Mouse (Mus musculus) embryonic facial prominence, embryonic 11.5 days (tissue): Measurements from ENCODE around the gene Ccdc34. TPM values are rescaled to one million over a fixed set of nuclear protein-coding genes. Genes with fewer than 3 reads are reported as not detected.
"Not testable (repeated sequence)": the region's sequence is repeated elsewhere in the genome, so short reads cannot be mapped to it uniquely, and the experiment has no call there.

Experiments
- ATAC-seq: fragments of 200-750 bp; cut with Nextera tagmentation; replicated peaks from 2 replicates; pipeline ENCODE4 v1.8.0; 2017; ENCODE audit warnings: low read depth; ENCODE audit not compliant: insufficient number of reproducible peaks, low FRiP score, low TSS enrichment
- DNase-seq: peaks from one replicate; pipeline ENCODE4 v3.0.0-alpha.2; 2015; ENCODE audit warnings: low spot score
- H3K27ac ChIP-seq: fragments of 300-500 bp; sonication (generic); replicated peaks from 2 replicates; pipeline ENCODE4 v1.5.1; 2014; ENCODE audit warnings: mild to moderate bottlenecking, low read depth, low read length, control low read depth
- H3K27me3 ChIP-seq: fragments of 300-500 bp; sonication (generic); 2 replicates; pipeline ENCODE4 v1.6.1; 2014; ENCODE audit warnings: mild to moderate bottlenecking, low read length, moderate library complexity, mixed read lengths; ENCODE audit not compliant: control insufficient read depth, insufficient read depth
- H3K36me3 ChIP-seq: fragments of 300-500 bp; sonication (generic); replicated peaks from 2 replicates; pipeline ENCODE4 v1.6.1; 2014; ENCODE audit warnings: low read depth, mild to moderate bottlenecking, low read length, moderate library complexity, mixed read lengths; ENCODE audit not compliant: control insufficient read depth, insufficient read depth
- H3K4me1 ChIP-seq: fragments of 300-500 bp; sonication (generic); 2 replicates; pipeline ENCODE4 v1.6.1; 2014; ENCODE audit warnings: low read length, mixed read lengths; ENCODE audit not compliant: control insufficient read depth, insufficient read depth
- H3K4me2 ChIP-seq: fragments of 300-500 bp; sonication (generic); 2 replicates; pipeline ENCODE4 v1.6.1; 2014; ENCODE audit warnings: low read depth, mild to moderate bottlenecking, control low read depth, low read length, moderate library complexity
- H3K4me3 ChIP-seq: fragments of 300-500 bp; sonication (generic); 2 replicates; pipeline ENCODE4 v1.5.1; 2014; ENCODE audit warnings: low read depth, low read length, control low read depth
- H3K9ac ChIP-seq: fragments of 300-500 bp; sonication (generic); replicated peaks from 2 replicates; pipeline ENCODE4 v1.6.1; 2014; ENCODE audit warnings: mild to moderate bottlenecking, control low read depth, low read length
- H3K9me3 ChIP-seq: fragments of 300-500 bp; sonication (generic); replicated peaks from 2 replicates; pipeline ENCODE4 v1.6.1; 2016; ENCODE audit warnings: mild to moderate bottlenecking, low read length, inconsistent platforms, mixed read lengths; ENCODE audit not compliant: control insufficient read depth
- WGBS: fragments of 180-500 bp; shearing (Covaris S2); extraction: QIAGEN DNeasy Blood & Tissue Kit; methylation state at CpG from one replicate; pipeline ENCODE4 v1.1.7; 2014; 5-methylcytosine and 5-hydroxymethylcytosine counted together
- polyA plus RNA-seq: library from polyadenylated mRNA; unstranded; fragments of >200 nt; fragmentation: Nextera tagmentation; extraction: Ambion mirVana; gene quantifications from 2 replicates; pipeline ENCODE4 v1.2.1, GENCODE M21; 2014

Ccdc34 gene
- polyA plus RNA-seq, 1 experiment from 2014 or later, result 66.1 TPM

DNA sequence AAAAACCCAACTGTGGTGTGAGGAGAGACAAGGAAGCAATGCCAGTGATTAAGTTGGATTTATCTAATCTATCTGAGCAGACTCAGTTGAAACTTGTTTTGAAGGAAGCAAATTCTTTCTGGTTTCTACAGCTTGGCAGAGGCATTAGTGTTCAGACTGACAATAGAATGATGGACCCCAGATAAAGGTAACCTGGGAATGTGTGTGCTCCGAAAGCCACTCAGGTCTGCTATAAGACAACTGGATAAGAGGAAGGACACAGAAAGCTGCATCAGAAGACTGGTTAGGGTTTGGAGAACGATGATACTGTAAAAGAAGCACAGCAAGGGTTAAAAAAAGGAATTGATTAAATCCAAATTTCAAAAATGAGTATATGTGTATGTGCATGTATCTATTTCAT is 111.8 kb downstream of the Ccdc34 start:
- Histone ChIP-seq H3K4me3 (no peak overlapping the region), H3K36me3 (no peaks in the 10 kb centered on the region), H3K9ac (no peak overlapping the region), H3K4me1 (no peaks in the 10 kb centered on the region), H3K9me3 (no peaks in the 10 kb centered on the region), H3K4me2 (no peak overlapping the region), H3K27me3 (no peaks in the 10 kb centered on the region), H3K27ac (no peak overlapping the region)
- ATAC-seq (no peak), DNase-seq (no peak)
- WGBS, result 90% methylated on average over 2 of the region's 2 CpGs

DNA sequence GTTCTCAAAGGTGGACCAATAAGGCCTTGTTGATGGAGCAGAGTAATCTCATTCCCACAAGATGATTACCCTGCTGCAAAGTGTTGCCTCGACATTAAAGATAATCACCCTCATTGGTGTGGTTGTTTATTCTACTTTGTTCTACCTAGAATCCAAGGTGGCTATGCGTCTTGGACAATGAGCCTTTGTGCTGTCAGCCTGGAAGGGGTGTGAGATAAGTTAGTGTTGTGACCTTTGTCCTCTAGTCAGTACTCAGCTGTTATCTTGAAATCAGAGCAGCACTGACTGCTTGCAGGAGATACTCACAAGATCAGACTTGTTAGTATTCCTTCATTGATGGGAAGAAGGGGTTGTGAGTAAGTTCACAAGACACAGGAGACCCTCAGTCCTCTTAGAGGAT is 114.0 kb downstream of the Ccdc34 start:
- no peak for DNase-seq
- Histone ChIP-seq H3K4me1 (no peaks in the 10 kb centered on the region), H3K36me3 (no peaks in the 10 kb centered on the region), H3K27ac (no peak overlapping the region), H3K4me3 (no peak overlapping the region), H3K9ac (no peak overlapping the region), H3K9me3 (no peaks in the 10 kb centered on the region), H3K27me3 (no peaks in the 10 kb centered on the region), H3K4me2 (no peak overlapping the region)
- WGBS, result 28% methylated on average over 2 of the region's 2 CpGs
- ATAC-seq, result no peak

DNA sequence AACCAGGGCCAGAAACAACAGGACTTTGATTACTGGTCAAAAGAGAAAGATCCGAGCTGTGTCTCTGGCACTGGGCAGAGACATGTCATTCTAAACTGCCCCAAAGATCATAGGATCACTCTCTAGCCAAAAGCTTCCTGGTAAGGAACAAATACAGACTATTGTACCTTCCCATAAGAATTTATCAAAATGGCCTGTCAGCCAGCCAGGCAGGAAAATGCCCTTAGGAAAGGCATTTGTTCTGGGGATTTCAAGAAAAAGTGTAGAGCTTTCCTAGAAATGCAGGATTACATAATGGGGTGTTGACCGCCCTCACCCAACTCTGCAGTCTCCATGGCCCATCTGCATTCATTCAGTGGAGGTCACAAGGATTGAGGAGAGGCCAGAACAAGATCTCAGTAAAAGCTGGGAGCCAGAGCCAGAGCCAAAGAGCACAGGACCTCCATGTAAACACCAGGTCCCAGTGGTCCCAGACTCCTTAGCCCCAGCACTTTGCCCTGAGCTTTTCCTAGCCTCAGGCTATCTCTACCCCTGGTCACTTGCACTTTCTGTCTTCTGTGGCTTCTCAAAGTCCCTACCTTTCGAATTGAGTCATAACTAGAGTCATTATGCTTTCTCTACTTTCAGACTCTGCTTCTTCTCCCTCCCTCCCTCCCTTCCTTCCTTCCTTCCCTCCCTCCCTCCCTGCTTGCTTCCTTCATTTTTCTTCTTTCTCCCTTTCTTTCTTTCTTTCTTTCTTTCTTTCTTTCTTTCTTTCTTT is 115.9 kb downstream of the Ccdc34 start:
- no peak overlapping the region for H3K9ac ChIP-seq
- H3K4me1 ChIP-seq, result no peaks in the 10 kb centered on the region
- no peaks in the 10 kb centered on the region for H3K27me3 ChIP-seq
- H3K27ac ChIP-seq, result no peak overlapping the region
- H3K36me3 ChIP-seq, result no peaks in the 10 kb centered on the region
- no peaks in the 10 kb centered on the region for H3K9me3 ChIP-seq
- WGBS, result 70% methylated on average over 3 of the region's 3 CpGs
- no peak for DNase-seq
- H3K4me3 ChIP-seq, result no peak overlapping the region
- no peak for ATAC-seq
- H3K4me2 ChIP-seq, result no peak overlapping the region

DNA sequence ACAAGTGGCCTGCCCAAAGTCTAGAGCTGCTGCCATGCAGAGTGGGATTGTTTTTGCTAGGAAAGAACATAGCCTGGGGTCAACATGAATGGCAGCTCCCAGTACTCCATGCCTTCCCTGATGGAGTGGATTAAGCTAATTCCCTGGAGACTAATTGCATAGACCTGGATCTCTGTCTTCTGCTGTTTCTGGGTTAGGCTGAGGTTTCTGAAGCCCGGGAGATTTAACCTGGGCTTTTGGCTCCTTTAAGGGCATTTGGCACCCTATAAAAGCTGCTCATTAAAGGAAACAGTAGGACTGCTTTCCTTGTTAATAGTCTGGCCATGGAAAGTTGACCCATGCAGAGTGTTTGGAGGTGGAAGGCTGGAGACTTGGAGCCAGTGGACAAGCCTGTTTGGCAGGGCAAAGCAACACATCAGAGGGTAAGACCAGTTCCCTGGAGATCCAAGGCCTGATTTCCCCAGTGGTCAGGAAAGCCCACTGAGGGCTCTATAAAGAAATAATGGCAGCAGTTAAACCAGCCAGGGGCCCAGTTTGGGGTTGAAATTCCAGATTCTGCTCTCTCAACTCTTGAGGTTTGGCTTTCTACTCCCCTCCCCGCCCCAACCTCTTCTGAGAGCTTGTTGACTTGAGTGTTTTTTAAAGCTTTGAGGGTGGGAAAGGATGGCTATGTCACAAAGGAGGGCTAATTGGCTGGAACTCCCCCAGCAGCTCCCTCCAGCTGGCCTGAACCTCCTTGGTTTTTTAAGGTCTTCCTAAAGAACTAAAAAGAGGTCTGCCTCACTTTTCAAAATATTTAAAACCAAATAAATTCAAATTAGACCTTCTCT is 117.4 kb downstream of the Ccdc34 start:
- WGBS, result 36% methylated on average over 2 of the region's 2 CpGs
- no peak overlapping the region for H3K9ac ChIP-seq
- no peaks in the 10 kb centered on the region for H3K9me3 ChIP-seq
- ATAC-seq (no peak), DNase-seq (no peak)
- H3K27ac ChIP-seq, result no peak overlapping the region
- H3K4me3 ChIP-seq, result no peak overlapping the region
- H3K4me1 ChIP-seq, result no peaks in the 10 kb centered on the region
- no peaks in the 10 kb centered on the region for H3K36me3 ChIP-seq
- no peaks in the 10 kb centered on the region for H3K27me3 ChIP-seq
- H3K4me2 ChIP-seq, result no peak overlapping the region

DNA sequence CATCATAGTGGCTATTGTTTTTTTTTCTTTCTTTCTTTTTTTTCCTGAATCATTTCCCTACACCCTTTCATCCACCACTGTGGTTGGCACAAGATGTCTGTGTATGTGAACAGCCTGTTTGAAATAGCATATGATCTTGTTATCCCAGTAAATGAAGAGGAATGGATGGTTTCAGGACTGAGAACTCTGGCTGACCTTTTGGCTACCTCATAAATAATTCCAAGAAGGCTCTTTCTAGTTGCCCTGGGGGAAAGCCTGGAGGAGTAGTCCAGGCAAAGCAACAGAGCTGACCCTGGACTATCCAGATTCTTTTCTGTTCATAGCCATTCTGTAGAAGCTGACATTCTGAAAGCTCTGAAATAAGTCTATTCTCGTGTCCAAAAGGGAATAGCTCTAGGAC is 119.7 kb downstream of the Ccdc34 start:
- ATAC-seq (no peak), DNase-seq (no peak)
- no peak overlapping the region for H3K4me3 ChIP-seq
- no peaks in the 10 kb centered on the region for H3K4me1 ChIP-seq
- H3K27ac ChIP-seq, result no peak overlapping the region
- H3K36me3 ChIP-seq, result no peaks in the 10 kb centered on the region
- no peak overlapping the region for H3K9ac ChIP-seq
- H3K4me2 ChIP-seq, result no peak overlapping the region
- 88% methylated on average over 1 of the region's 1 CpGs for whole genome bisulfite sequencing
- no peaks in the 10 kb centered on the region for H3K9me3 ChIP-seq
- H3K27me3 ChIP-seq, result no peaks in the 10 kb centered on the region

DNA sequence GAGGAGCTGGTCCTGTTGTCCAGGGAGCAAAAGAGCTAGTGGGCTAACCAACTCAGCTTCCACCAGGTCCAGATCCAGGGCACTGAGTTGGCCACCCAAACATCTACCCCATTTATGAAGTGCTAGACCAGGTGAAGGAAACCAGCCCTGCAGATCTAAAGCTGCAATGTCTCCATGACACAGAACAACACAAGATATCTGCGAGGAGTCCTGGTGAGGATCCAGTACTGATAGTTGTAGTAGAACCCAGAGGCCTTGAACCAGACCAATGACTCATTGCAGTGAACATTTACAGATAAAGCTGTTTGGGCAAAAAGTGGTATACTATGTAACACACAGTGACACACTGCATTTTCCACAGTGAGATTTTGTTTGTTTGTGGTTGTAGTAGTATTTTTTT is 120.5 kb downstream of the Ccdc34 start:
- no peak for ATAC-seq
- Histone ChIP-seq H3K9me3 (no peaks in the 10 kb centered on the region), H3K36me3 (no peaks in the 10 kb centered on the region), H3K27ac (no peak overlapping the region), H3K9ac (no peak overlapping the region), H3K4me2 (no peak overlapping the region), H3K4me1 (no peaks in the 10 kb centered on the region), H3K27me3 (no peaks in the 10 kb centered on the region), H3K4me3 (no peak overlapping the region)
- WGBS, result 97% methylated on average over 1 of the region's 1 CpGs
- DNase-seq, result no peak

DNA sequence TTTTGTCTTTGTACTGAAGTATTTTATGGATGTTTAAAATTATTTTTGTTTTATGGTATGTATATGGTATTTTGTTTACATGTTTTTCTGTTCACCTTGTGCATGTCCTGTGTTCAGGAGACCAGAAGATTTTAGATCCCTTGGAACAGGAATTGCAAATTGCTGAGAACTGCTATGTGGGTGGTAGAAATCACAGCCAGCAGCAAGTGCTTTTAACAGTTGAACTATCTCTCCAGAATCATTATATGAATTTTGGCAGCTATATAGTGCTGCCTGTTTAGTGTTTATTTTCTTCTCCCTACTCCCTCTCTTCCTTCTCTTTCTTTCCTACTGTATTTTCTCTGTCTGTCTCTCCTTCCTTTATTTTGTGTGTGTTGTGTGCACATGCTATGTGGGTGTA is 130.4 kb downstream of the Ccdc34 start:
- not testable (repeated sequence) for H3K27me3 ChIP-seq, H3K4me3 ChIP-seq, H3K9ac ChIP-seq, H3K36me3 ChIP-seq, ATAC-seq, H3K4me2 ChIP-seq, H3K9me3 ChIP-seq, H3K27ac ChIP-seq, DNase-seq, H3K4me1 ChIP-seq

DNA sequence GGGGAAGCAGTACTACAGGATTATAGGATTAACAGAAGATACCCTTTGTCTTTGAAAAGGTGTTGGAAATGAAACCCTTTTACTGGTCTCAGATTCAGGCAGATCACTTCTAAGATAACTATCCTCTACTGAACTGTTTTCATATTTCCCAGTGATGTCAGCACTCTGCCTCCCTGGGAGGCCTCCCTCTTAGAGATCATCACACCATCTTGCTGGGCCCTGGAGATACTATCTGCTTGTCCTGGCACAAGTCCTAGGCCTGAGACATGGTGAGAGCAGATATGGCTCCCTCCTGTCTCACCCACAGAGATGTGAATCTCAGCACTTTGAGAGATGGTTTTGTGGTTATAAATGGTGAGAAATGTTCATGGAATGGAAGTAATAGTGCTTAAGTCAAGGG is 131.6 kb downstream of the Ccdc34 start:
- no peak overlapping the region for H3K9ac ChIP-seq
- H3K27me3 ChIP-seq, result no peaks in the 10 kb centered on the region
- H3K4me3 ChIP-seq, result no peak overlapping the region
- DNase-seq (no peak), ATAC-seq (no peak)
- no peaks in the 10 kb centered on the region for H3K4me1 ChIP-seq
- no peak overlapping the region for H3K4me2 ChIP-seq
- no peak overlapping the region for H3K27ac ChIP-seq
- H3K36me3 ChIP-seq, result no peaks in the 10 kb centered on the region
- H3K9me3 ChIP-seq, result no peaks in the 10 kb centered on the region
